Comparison of ENCODE assay signal across 9 mouse cellular contexts in the genomic region with DNA sequence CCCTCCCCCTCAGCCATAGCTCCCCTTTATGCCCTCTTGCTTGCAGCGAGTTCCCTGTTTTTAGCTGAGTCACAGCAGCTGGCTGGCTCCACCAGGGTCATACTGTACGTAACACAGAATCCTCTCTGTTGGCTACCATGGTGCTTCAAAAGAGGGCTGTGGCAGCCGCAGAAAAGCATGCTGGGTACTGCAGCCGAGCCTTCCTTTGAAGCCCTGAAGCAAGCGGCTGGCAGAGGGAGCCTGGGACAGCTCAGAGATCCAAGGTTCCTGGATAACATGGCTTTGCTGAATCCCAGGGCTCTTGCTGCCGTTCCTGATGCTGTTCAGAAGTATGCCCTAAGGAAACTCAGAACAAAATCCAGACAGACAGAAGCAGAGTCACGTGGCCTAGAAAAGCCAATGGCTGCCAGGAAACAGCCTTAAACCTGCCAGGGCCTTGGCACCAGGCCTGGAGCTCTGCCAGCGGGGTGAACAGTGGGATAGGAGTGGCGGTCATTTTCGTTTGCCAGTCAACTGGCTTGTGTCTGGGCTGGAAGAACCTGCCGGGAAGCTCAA.
DNase-seq lines count a peak whose midpoint lies in the region; ATAC-seq and TF ChIP-seq lines count a peak whose summit lies in the region.
"Had no signal": no experiment of that assay in that cellular context is flagged by ENCODE, and none has a peak within 500 bp of the region (broad histone marks: within the 10 kb centered on the region; RNA-seq: fewer than 3 reads in every experiment).

No protein-coding gene starts in this region.

- H3K9me3 ChIP-seq in embryonic facial prominence, embryonic 15.5 days (replicated peaks) = no peaks in the 10 kb centered on the region
- H3K9me3 ChIP-seq in heart, embryonic 13.5 days = no peaks in the 10 kb centered on the region

- peak overlapping the region; percentile 15; the same call in 1 of the 2 replicates for H3K4me3 ChIP-seq in embryonic facial prominence, embryonic 15.5 days (replicated peaks)
- H3K4me3 ChIP-seq in heart, embryonic 13.5 days = no peak overlapping the region
- H3K4me3 ChIP-seq in testis, adult 2 months (ENCODE audit: control insufficient read depth, low read depth, low read length) = peak overlapping the region; percentile 3
- H3K4me3 ChIP-seq: erythroblast, embryonic 14.5 days had no signal

- 36% methylated on average over 11 of the region's 11 CpGs for WGBS in embryonic facial prominence, embryonic 15.5 days
- WGBS in heart, embryonic 13.5 days = 58% methylated on average over 11 of the region's 11 CpGs

- H3K27ac ChIP-seq in embryonic facial prominence, embryonic 15.5 days (replicated peaks) = peak overlapping the region; percentile 58
- no peak overlapping the region for H3K27ac ChIP-seq in heart, embryonic 13.5 days (replicated peaks)
- H3K27ac ChIP-seq in testis, adult 2 months (ENCODE audit: control insufficient read depth, insufficient read depth, low read depth, low read length) = peak overlapping the region; percentile 30; the same call in 1 of the 2 replicates

- TF ChIP-seq POLR2A in testis, adult 2 months (IDR thresholded peaks at IDR 0.05; ENCODE audit: control insufficient read depth, low read depth, low read length) = no peak

- DNase-seq in ES-CJ7 (ENCODE audit: low read depth, low spot score) = peak; percentile 39
- peak; percentile 86 for DNase-seq in adrenal gland, adult 2 months
- DNase-seq in layer of hippocampus, adult 8-10 months (ENCODE audit: low spot score in 2 of 2) = peak; percentile 72 to 80
- DNase-seq in mesoderm, embryonic 11.5 days (ENCODE audit: low read depth, low spot score) = peak; percentile 4
- DNase-seq in spleen, adult 12 weeks (ENCODE audit: low spot score) = no peak

- H3K36me3 ChIP-seq in embryonic facial prominence, embryonic 15.5 days = no peaks in the 10 kb centered on the region
- H3K36me3 ChIP-seq in heart, embryonic 13.5 days = no peaks in the 10 kb centered on the region
- H3K36me3 ChIP-seq in testis, adult 2 months (ENCODE audit: control insufficient read depth, insufficient read depth, low read length) = no peaks in the 10 kb centered on the region

- H3K4me2 ChIP-seq in embryonic facial prominence, embryonic 15.5 days (replicated peaks) = peak overlapping the region; percentile 36
- peak overlapping the region; percentile 33 for H3K4me2 ChIP-seq in heart, embryonic 13.5 days

- TF ChIP-seq CTCF in testis, adult 2 months (IDR thresholded peaks at IDR 0.05; ENCODE audit: control insufficient read depth, insufficient read depth, insufficient replicate concordance, low read depth, low read length) = no peak

- peaks cover 6% of the 10 kb centered on the region; the same call in 1 of the 2 replicates for H3K4me1 ChIP-seq in embryonic facial prominence, embryonic 15.5 days
- peaks cover 3% of the 10 kb centered on the region; the same call in 1 of the 2 replicates for H3K4me1 ChIP-seq in heart, embryonic 13.5 days
- H3K4me1 ChIP-seq in testis, adult 2 months (ENCODE audit: control insufficient read depth, insufficient read depth, low read length) = peaks cover 5% of the 10 kb centered on the region; the same call in 1 of the 2 replicates

- ATAC-seq in embryonic facial prominence, embryonic 15.5 days (ENCODE audit: insufficient number of reproducible peaks, low FRiP score, low TSS enrichment, low read depth) = peak; percentile 70
- no peak for ATAC-seq in heart, embryonic 13.5 days (ENCODE audit: extremely low read depth, insufficient number of reproducible peaks, low FRiP score, low TSS enrichment)

- H3K27me3 ChIP-seq in embryonic facial prominence, embryonic 15.5 days = no peaks in the 10 kb centered on the region
- no peaks in the 10 kb centered on the region for H3K27me3 ChIP-seq in heart, embryonic 13.5 days (replicated peaks)
- no peaks in the 10 kb centered on the region for H3K27me3 ChIP-seq in testis, adult 2 months (ENCODE audit: control insufficient read depth, insufficient read depth, low read length)

- no peak overlapping the region for H3K9ac ChIP-seq in embryonic facial prominence, embryonic 15.5 days
- no peak overlapping the region for H3K9ac ChIP-seq in heart, embryonic 13.5 days
